Mouse (Mus musculus): Measurements from ENCODE around the gene Pced1b.

Gene Pced1b

GRCm38 (mm10) chr15:97432221-97432620, 185.3 kb downstream of the Pced1b start:
- no peak for TF ChIP-seq GATA4 (IDR thresholded peaks at IDR 0.05; ENCODE audit: insufficient replicate concordance, low read length)
